Mouse (Mus musculus) heart, adult 11 months (tissue): ENCODE measurements at regions not wholly inside any gene's neighbourhood (a gene's known extent, or its start where the extent isn't known, plus 50 kb on each side); places are given as distances from the start of the nearest gene placed in this dataset.

Source experiments
- DNase-seq: peaks from one replicate; pipeline ENCODE4 v3.0.0; 2022

- DNase-seq: no peak
Observed at GRCm38 (mm10) chr16:22750725-22751287, 60.6 kb downstream of the Crygs start.

- DNase-seq: peak; percentile 35
Observed at GRCm38 (mm10) chr16:22744121-22744855, 67.1 kb downstream of the Crygs start.

DNA sequence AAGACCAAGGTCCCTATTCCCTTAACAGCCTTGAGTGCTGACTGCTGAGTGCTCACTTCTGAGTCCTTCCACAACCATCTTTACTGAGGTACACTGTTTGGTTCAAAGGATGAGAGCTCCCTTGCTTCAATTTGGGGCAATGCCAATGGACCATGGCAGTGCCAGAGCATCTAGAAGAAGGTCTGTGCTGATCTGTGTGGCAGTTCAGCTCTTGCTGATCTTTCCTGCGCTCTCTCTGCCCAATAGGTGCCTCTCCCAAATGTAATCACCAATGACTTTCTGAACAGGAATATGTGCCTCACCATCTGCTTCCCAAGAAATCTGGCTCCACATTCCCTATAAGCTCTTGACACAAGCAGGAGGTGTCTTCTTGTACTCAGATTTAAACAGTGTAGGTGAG, 67.9 kb downstream of the Crygs start:
- DNase-seq: peak; percentile 35

DNA sequence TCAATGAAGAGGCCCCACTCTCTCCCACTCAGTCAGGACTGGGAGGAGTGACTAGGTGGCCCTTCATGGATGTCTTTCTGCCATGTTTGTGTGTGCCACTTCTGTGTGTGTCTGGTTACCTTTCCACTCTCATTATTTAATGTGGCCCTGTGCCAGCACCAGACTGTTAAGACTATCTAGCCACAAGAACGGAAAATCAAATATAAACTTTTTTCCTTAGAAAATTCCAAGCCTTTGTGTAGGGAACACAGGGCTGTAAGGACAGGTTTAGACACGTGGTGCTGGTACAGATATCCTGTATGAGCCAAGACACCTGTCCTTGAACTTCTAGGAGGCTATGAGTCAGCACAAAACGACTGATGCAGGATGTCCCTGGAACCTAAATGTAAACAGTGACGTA, 69.9 kb downstream of the Crygs start:
- peak; percentile 68 for DNase-seq

GRCm38 (mm10) chr16:22734529-22735022, 76.8 kb downstream of the Crygs start:
- peak; percentile 67 for DNase-seq

DNA sequence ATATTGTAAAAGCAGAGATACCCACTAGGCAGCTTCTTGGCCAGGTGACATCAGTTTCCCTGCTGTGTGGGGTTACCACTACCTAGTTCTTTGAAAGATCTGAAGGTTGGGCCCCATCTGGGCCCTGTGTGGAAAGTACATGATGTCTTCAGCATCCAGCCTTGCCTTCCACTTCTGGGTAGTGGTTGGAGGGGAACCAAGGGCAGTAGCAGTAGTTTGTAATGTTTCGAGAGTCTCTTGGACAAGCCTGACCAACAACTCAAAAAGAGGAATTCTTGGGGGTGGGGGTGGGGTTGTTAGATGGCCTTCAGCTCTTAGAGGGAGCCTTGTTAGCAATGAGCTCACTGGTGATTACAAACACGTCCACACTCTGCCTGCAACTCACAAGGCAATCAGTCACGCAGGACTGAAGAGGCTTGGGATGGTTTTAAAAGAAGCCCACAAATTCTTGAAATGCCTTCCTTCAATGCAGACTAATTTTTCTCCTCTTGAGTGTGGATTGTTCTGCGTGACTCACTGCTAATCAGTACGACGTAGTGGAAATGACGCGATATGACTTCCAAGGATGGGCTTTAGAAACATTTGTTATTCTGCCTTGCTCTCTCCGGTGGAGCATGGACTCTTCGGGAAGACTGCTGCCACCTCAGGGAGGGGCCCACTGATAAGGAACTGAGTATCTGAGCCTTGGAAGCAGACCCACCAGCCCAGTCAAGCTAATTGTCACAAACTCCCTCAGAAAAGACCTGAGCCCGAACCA, 76.9 kb upstream of the Dgkg start:
- DNase-seq: peak; percentile 55

- DNase-seq: no peak
Observed at GRCm38 (mm10) chr16:22729096-22729495, 72.1 kb upstream of the Dgkg start.

GRCm38 (mm10) chr16:22725261-22725660, 68.2 kb upstream of the Dgkg start:
- DNase-seq: no peak

- no peak for DNase-seq
Observed at GRCm38 (mm10) chr16:22723333-22723732, 66.3 kb upstream of the Dgkg start.

DNA sequence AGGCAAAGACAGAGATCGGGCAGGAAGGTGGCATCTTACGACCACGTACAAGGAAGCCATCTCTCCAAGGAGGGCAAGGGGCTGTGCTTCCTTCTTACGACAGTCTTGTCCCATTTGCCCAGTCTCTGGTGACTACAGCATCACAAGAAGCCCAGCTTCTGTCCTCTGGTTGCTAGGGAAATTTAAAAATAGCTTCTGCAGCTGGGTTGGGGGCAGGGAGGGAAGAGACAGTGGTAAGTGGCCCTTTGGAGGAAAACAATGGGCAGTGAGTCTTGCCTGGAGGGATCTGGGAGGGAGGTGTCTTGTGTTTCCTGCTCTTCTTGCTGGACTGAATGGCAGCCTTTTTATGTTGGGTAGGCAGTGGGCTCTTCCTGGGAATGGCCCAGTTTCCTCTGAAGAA, 62.8 kb upstream of the Dgkg start:
- peak; percentile 90 for DNase-seq

- no peak for DNase-seq
Observed at GRCm38 (mm10) chr16:22719304-22719703, 62.3 kb upstream of the Dgkg start.

- DNase-seq: no peak
Observed at GRCm38 (mm10) chr16:22717462-22717861, 60.4 kb upstream of the Dgkg start.

DNA sequence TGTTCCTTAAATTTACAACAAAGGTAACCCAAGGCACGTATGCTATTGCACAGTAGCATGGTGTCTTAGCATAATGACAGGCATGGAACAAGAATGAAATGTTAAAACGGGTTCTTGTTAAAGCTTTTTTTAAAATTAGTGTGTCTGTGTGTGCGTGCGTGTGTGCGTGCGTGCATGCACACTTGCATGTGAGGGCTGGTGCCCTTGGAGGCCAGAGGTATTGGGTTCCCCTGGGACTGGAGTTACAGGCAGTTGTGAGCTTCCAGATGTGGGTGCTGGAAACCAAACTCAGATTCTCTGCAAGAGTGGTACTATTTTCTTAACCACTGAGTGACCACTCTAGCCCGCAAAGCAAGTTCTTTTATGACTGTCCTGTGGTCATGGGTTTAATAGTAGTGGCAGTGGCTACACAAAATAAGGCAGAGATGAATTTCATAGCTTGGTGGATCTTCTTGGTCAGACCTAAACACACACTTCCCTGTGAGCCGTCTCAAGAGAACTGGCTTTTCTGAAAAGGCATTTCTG, 59.3 kb upstream of the Dgkg start:
- DNase-seq: no peak

DNA sequence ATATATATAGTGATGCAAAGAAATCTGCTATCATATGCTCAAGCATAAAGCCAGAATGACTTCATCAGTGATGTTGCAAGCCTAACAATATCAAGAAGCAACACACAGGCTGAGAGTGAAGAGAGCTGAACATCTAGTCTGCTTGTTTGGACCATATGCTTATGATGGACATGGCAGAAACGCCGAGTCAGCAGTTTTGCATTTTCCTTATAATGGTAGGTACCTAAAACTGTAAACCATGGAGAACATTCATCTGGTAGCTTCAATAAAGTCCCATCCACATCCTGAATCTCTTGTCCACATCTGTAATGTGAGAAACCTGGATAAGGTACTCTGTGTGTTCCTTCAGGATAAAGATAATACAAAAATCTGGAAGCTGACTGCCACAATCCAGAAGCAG, 57.3 kb upstream of the Dgkg start:
- no peak for DNase-seq

DNA sequence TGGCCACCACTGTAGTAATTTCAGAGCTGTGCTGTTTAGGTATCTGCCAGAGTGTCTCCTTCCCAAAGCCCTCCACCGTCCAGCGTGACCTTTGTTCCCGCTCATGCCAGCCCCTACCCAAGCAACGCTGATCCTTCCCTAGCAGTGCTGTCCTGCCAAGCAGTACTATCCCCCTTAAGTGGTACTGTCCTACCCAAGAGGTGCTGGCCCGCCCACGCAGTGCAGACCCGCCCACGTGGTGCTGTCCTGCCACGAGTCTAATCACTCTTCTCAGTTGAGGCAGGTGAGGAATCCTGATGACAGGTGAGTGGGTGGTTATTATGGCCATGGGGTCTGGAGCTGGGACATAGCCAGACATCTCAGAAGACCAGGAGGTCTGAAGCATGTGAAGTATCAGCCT, 51.7 kb upstream of the Dgkg start:
- no peak for DNase-seq
